Mouse (Mus musculus): Measurements from ENCODE around the gene Acad8. TPM values are rescaled to one million over a fixed set of nuclear protein-coding genes. Genes with fewer than 3 reads are reported as not detected.

The Acad8 gene
- polyA plus RNA-seq, 1 experiment, result 18.5 TPM

DNA sequence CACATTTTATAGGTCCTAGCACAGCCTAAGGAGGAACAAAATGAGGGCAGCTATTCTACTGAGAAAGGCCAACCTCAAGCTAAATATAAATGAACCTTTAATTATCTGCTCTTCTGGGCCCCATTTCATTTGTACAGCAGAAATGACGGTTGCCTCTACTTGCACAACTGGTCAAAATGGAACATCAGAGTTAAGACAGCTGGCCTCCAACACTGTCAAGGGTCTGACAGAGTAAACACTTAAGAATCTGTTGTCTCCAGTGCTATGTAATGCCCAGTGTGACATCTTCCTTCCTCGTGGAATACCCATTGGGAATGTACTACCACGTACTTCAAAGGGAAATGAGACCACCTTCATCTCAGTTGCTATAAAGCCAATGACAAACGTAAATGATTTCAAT, 12.2 kb upstream of the Acad8 start:
- no peak for TF ChIP-seq TCF12 (IDR thresholded peaks at IDR 0.05; ENCODE audit: insufficient read depth, poor library complexity, severe bottlenecking)
- no peak for TF ChIP-seq SRF (IDR thresholded peaks at IDR 0.05; ENCODE audit: control insufficient read depth, insufficient read length, low read depth)
- no peak for TF ChIP-seq CEBPB (IDR thresholded peaks at IDR 0.05; ENCODE audit: insufficient read depth, poor library complexity, severe bottlenecking)
- TF ChIP-seq E2F4 (IDR thresholded peaks at IDR 0.05; ENCODE audit: insufficient read depth), result no peak
- no peak for TF ChIP-seq POLR2AphosphoS2 (IDR thresholded peaks at IDR 0.05; ENCODE audit: insufficient read length, low read depth)
- no peak for TF ChIP-seq TCF3 (IDR thresholded peaks at IDR 0.05; ENCODE audit: insufficient read length, low read depth)
- TF ChIP-seq MAX (IDR thresholded peaks at IDR 0.05; ENCODE audit: low read depth), result no peak
- TF ChIP-seq POLR2A (IDR thresholded peaks at IDR 0.05; ENCODE audit: insufficient read length, low read depth), result no peak
- no peak for TF ChIP-seq MYOG (IDR thresholded peaks at IDR 0.05; ENCODE audit: control insufficient read depth in 1 of 3, insufficient read depth in 1 of 3, insufficient read length in 2 of 3, low read depth in 2 of 3)
- TF ChIP-seq MYOD1 (IDR thresholded peaks at IDR 0.05; ENCODE audit: control insufficient read depth in 1 of 3, insufficient read length in 2 of 3, low read depth in 2 of 3), result no peak
- TF ChIP-seq REST (IDR thresholded peaks at IDR 0.05; ENCODE audit: insufficient read depth, insufficient read length), result no peak
- TF ChIP-seq USF1 (IDR thresholded peaks at IDR 0.05; ENCODE audit: low read depth), result no peak
- Histone ChIP-seq H3ac (ENCODE audit: control insufficient read depth, insufficient read length) (no peak overlapping the region), H3K27me3 (ENCODE audit: control insufficient read depth, insufficient read depth, insufficient read length) (no peaks in the 10 kb centered on the region), H3K4me3 (no peak overlapping the region), H3K36me3 (ENCODE audit: control insufficient read depth, insufficient read depth) (peaks cover 33% of the 10 kb centered on the region), H3K4me2 (ENCODE audit: low read depth) (no peak overlapping the region), H3K79me2 (ENCODE audit: control insufficient read depth, insufficient read depth) (no peaks in the 10 kb centered on the region)

- Histone ChIP-seq H3ac (ENCODE audit: control insufficient read depth, insufficient read length) (no peak overlapping the region), H3K36me3 (ENCODE audit: control insufficient read depth, insufficient read depth) (peaks cover 34% of the 10 kb centered on the region), H3K4me3 (no peak overlapping the region), H3K27me3 (ENCODE audit: control insufficient read depth, insufficient read depth, insufficient read length) (no peaks in the 10 kb centered on the region), H3K4me2 (ENCODE audit: low read depth) (no peak overlapping the region), H3K79me2 (ENCODE audit: control insufficient read depth, insufficient read depth) (no peaks in the 10 kb centered on the region)
- no peak for TF ChIP-seq MYOG (IDR thresholded peaks at IDR 0.05; ENCODE audit: control insufficient read depth in 1 of 3, insufficient read depth in 1 of 3, insufficient read length in 2 of 3, low read depth in 2 of 3)
- TF ChIP-seq USF1 (IDR thresholded peaks at IDR 0.05; ENCODE audit: low read depth), result no peak
- TF ChIP-seq REST (IDR thresholded peaks at IDR 0.05; ENCODE audit: insufficient read depth, insufficient read length), result no peak
- no peak for TF ChIP-seq MAX (IDR thresholded peaks at IDR 0.05; ENCODE audit: low read depth)
- TF ChIP-seq TCF3 (IDR thresholded peaks at IDR 0.05; ENCODE audit: insufficient read length, low read depth), result no peak
- no peak for TF ChIP-seq CEBPB (IDR thresholded peaks at IDR 0.05; ENCODE audit: insufficient read depth, poor library complexity, severe bottlenecking)
- no peak for TF ChIP-seq SRF (IDR thresholded peaks at IDR 0.05; ENCODE audit: control insufficient read depth, insufficient read length, low read depth)
- no peak for TF ChIP-seq MYOD1 (IDR thresholded peaks at IDR 0.05; ENCODE audit: control insufficient read depth in 1 of 3, insufficient read length in 2 of 3, low read depth in 2 of 3)
- no peak for TF ChIP-seq E2F4 (IDR thresholded peaks at IDR 0.05; ENCODE audit: insufficient read depth)
- no peak for TF ChIP-seq POLR2AphosphoS2 (IDR thresholded peaks at IDR 0.05; ENCODE audit: insufficient read length, low read depth)
- no peak for TF ChIP-seq POLR2A (IDR thresholded peaks at IDR 0.05; ENCODE audit: insufficient read length, low read depth)
- no peak for TF ChIP-seq TCF12 (IDR thresholded peaks at IDR 0.05; ENCODE audit: insufficient read depth, poor library complexity, severe bottlenecking)
These were observed 9.9 kb upstream of the Acad8 start for GRCm38 (mm10) chr9:27009231-27009630.

- no peak overlapping the region for H3K4me3 ChIP-seq
- H3K79me2 ChIP-seq (ENCODE audit: control insufficient read depth, insufficient read depth), result no peaks in the 10 kb centered on the region
- no peak overlapping the region for H3K4me2 ChIP-seq (ENCODE audit: low read depth)
- no peaks in the 10 kb centered on the region for H3K27me3 ChIP-seq (ENCODE audit: control insufficient read depth, insufficient read depth, insufficient read length)
- no peak overlapping the region for H3ac ChIP-seq (ENCODE audit: control insufficient read depth, insufficient read length)
- no peak for TF ChIP-seq MYOG (IDR thresholded peaks at IDR 0.05; ENCODE audit: control insufficient read depth in 1 of 3, insufficient read depth in 1 of 3, insufficient read length in 2 of 3, low read depth in 2 of 3)
- TF ChIP-seq MAX (IDR thresholded peaks at IDR 0.05; ENCODE audit: low read depth), result no peak
- peaks cover 38% of the 10 kb centered on the region for H3K36me3 ChIP-seq (ENCODE audit: control insufficient read depth, insufficient read depth)
These were observed 7.5 kb upstream of the Acad8 start for GRCm38 (mm10) chr9:27006866-27007265.

- Histone ChIP-seq H3ac (ENCODE audit: control insufficient read depth, insufficient read length) (no peak overlapping the region), H3K4me3 (no peak overlapping the region)
- TF ChIP-seq POLR2A (IDR thresholded peaks at IDR 0.05; ENCODE audit: insufficient read length, low read depth), result no peak
- TF ChIP-seq TCF12 (IDR thresholded peaks at IDR 0.05; ENCODE audit: insufficient read depth, poor library complexity, severe bottlenecking), result no peak
- TF ChIP-seq POLR2AphosphoS2 (IDR thresholded peaks at IDR 0.05; ENCODE audit: insufficient read length, low read depth), result no peak
- no peak for TF ChIP-seq MYOD1 (IDR thresholded peaks at IDR 0.05; ENCODE audit: control insufficient read depth in 1 of 3, insufficient read length in 2 of 3, low read depth in 2 of 3)
These were observed 6.6 kb upstream of the Acad8 start for GRCm38 (mm10) chr9:27005933-27006332.

DNA sequence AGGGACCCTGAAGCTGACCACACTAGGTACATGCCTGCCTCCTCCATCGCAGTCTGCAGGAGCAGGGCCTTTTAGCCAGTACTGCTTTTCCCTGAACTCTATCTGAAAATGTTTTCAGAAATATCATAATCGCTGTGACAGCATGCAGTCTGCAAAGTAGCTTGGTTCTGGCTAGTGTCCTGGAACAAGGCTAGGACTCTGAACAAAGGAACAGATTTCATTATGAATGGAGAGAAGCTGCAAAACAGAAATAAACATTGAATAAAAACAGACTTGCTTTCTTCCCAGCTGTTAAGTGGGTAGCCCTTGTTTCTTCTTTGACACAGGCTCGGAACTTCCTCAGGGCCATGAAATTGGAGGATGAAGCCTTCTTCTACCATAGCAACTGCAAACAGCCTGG, 5.9 kb upstream of the Acad8 start:
- Histone ChIP-seq H3K36me3 (ENCODE audit: control insufficient read depth, insufficient read depth) (peaks cover 33% of the 10 kb centered on the region), H3ac (ENCODE audit: control insufficient read depth, insufficient read length) (no peak overlapping the region), H3K4me2 (ENCODE audit: low read depth) (no peak overlapping the region), H3K27me3 (ENCODE audit: control insufficient read depth, insufficient read depth, insufficient read length) (no peaks in the 10 kb centered on the region), H3K4me3 (no peak overlapping the region), H3K79me2 (ENCODE audit: control insufficient read depth, insufficient read depth) (peaks cover 12% of the 10 kb centered on the region)
- TF ChIP-seq MAX (IDR thresholded peaks at IDR 0.05; ENCODE audit: low read depth), result no peak

More at GRCm38 (mm10) chr9:27005933-27006332, 6.6 kb upstream of the Acad8 start:
- H3K36me3 ChIP-seq (ENCODE audit: control insufficient read depth, insufficient read depth), result peaks cover 33% of the 10 kb centered on the region
- no peaks in the 10 kb centered on the region for H3K27me3 ChIP-seq (ENCODE audit: control insufficient read depth, insufficient read depth, insufficient read length)
- H3K4me2 ChIP-seq (ENCODE audit: low read depth), result no peak overlapping the region
- peaks cover 5% of the 10 kb centered on the region for H3K79me2 ChIP-seq (ENCODE audit: control insufficient read depth, insufficient read depth)
